Mouse (Mus musculus): ENCODE data around the gene Snap47. TPM values are rescaled to one million over a fixed set of nuclear protein-coding genes. Genes with fewer than 3 reads are reported as not detected.

Snap47 gene
- total RNA-seq (2021), result 10 to 100 TPM; 39.1 to 43.4 TPM
- long read RNA-seq, experiment 1, transcript Snap47-201 (5 exons, 1,896 nt), result major isoform, 60 of 69 reads
- long read RNA-seq, experiment 1, partial matches to known transcripts, result 1 of 69 reads
- long read RNA-seq, experiment 1, other reads (novel, unspliced or antisense), result 8 of 69 reads
- long read RNA-seq, experiment 2, transcript Snap47-201 (5 exons, 1,896 nt), result major isoform, 23 of 28 reads
- long read RNA-seq, experiment 2, partial matches to known transcripts, result 1 of 28 reads
- long read RNA-seq, experiment 2, other reads (novel, unspliced or antisense), result 4 of 28 reads

DNA sequence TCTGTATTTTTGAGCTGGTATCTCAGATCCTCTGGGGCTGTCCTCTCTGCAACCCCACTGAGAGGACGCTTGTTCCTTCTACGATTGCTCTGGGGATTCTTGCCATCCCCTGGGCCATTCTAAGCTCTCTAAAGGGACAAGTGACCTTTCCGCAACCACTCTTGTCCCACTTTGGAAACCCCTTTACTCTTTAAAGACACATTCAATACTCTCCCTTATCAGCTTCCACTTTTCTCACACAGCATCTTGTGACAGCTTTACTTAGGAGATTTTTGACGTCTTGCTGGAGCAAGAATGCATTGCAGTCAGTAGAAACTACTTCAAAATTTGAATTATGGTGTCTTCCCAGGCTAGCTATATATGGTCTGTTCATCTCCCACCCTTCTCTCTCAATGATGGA, at the start of gene Snap47:
Gene Snap47, minus strand, starts transcription at position 101 of the 400 bp plus-strand sequence.
- no peak for DNase-seq

DNA sequence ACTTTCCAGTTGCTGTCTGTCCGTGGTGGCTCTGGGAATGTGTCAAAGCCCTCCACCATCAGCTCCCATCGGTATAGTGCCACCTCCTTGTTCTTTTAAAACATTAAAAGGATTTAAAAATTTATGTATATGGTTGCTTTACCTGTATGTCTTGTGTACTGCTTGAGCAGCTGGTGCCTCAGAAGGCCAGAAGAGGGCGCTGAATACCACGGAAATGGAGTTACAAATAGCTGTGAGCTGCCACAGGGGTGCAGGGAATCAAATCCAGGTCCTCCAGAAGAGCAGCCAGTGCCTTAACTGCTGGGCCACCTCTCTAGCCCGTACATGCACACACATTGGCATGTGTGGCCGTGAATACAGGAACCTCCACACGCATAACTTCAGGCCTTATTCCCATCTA, 46.8 kb upstream of the Snap47 start:
- DNase-seq, result no peak

DNA sequence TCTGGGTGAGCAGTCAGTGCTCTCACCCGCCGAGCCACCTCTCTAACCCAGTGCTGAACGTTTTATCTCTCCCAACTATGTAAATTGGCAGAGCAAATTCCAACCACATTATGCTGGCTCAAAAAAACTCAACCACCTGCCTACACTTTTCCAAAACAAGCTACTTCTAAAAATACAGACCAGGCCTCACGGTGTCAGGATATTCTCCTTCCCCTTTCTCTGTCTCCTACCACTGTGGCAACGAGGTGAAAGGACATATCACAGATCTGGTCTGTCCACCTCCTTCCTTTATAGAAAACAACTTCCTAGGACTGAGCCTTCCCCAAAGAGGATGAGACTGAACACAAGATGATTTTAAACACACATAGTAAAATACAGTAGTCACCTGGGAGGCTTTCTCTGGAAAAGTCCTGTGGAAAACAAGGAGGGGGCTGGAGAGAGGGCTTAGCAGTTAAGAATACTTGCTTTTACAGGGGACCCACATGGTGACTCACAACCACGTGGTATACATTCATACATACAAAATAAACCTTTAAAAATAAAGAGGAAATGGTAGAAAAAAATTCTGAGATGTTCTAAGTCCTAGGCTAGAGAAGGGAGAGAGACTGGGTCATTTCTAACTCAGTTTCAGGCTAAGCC, 45.8 kb upstream of the Snap47 start:
- DNase-seq, result no peak

DNA sequence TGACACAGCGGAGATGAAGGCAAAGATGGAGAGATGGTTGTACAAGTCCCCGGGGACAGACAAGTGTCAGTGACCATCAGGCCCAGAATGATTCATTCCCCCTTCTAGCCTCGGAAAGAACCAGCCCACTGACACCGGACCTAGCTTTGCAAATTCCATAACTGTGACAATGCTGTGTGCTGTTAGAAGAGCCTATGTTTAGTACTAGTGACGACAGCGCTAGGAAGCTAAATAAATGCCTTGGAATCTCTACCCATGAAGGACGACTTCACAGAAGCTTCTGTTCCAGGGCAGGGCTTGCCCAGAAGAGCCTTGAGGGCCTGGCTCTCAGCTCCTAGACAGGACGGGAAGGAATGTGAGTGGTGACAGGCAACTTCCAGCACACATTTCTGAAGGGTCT, 35.2 kb upstream of the Snap47 start:
- DNase-seq, result no peak

DNA sequence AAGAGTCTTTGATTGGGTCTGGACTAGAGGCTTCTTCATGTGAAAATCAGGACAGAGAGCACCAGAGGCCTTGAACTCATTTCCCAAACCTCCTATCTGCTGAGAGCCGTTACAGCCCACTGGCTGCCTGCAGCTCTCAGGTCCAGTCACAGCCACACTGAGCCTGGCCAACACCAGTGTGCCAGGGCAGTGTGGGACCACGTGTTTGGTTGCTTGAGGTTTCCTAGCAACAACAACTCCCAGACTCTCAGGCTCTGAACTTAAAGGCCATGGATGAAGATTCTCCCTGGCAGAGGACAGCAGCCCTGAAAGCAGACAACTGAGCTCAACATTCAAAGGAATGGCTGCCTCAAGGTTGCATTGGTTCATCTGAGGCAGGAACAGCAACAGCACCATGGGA, 34.7 kb upstream of the Snap47 start:
- DNase-seq, result peak in 1 of 2 experiments; percentile 22

DNA sequence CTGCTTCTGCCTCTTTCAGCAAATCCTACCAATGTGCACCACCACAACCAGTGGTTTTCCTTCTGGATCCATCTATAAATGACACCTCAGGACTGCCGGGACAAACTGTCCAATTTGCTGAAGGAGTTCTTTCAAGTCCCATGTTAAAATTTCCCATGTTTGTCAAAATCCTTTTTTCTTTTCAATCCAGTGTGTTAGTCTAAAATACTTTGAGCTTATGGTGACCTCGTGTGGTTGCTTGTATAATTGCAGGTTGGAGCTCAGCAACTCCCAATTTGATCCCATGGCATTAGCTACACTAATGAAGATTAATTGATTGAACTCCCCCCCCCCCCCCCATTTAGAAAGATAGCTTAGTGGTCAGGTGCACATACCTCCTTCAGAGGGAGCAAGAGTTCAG, 32.2 kb upstream of the Snap47 start:
- peak; percentile 53 to 77 for DNase-seq

DNA sequence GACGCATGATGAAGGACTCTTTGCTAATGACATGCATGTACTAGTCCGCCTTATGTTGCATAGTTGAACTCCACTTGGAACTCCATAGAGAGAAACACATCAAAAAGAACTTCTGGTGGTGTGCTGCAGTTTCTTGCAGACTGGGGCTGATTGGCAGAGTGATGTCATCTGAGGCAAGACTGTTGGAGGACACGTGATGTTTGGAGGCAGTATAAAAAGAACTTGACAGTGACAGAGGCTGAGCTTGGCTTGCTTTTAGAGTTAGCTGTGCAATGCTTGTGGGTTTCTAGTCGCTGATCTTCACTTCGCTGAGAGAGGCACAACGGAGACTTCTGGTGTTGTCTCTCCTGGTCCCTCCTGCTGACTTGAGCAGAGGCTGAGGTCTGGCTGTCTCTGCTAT, 26.3 kb upstream of the Snap47 start:
- no peak for DNase-seq

DNA sequence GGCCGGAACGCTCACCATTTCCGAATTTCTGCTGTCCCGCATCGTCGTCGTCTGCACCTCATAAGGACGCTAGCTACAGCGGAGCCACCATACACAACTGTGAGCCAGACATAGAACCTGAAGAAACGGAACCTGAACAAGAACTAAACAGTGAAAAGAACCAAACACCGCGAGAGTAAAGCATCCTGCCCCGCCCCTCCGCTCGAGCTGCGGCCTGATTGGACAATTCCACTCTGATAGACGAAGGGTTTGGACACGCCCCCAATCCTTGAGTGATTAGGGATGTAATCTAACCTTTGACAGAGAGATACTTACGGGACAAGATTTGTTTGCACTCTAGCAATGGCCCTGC, 21.3 kb upstream of the Snap47 start, which contains the start of gene Zfp867:
Gene Zfp867, minus strand, starts transcription at position 149 of the 352 bp plus-strand sequence.
- peak; percentile 89 to 92 for DNase-seq

DNA sequence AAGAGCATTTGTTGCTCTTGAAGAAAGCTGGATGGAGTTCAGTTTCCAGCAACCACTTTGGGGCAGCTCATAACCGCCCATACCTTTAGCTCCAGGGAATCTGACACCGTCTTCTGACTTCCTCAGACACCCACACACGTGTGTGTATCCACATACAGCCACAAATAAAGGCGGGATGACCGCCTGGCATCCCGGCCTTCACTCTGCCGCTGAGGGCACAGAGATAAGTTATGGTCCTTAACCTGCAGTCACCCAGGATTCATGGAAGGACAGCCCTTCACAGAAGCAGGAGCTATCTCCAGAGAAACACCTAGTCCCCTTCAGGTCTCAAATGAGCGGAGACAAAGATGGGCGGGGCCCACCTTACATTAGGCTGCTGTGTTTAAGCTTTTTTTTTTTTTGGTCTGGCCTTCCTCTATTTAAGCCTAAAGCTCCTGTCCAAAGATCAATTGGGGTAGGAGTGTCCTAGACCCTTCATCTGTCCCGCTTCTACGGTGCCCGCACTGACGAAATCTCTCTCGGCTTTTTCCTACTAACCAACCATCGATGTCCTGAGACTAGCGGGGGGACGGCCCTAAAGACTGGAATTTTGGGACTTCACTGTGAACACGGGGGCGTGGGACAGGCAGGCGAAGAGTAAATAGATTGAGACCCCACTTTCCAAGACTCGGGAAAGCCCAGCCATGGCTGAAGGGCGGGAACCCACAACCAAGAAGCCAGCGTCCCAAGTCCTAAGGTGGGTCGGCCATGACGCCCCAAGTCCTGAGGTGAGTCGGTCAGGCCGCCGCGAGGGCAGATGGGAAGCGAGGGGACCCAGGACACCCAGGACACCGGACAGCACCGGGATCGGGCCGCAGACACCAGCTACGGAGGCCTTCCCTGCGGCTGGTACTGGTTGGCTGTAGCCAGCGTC, 20.7 kb upstream of the Snap47 start:
- DNase-seq, result peak in 1 of 2 experiments; percentile 36

DNA sequence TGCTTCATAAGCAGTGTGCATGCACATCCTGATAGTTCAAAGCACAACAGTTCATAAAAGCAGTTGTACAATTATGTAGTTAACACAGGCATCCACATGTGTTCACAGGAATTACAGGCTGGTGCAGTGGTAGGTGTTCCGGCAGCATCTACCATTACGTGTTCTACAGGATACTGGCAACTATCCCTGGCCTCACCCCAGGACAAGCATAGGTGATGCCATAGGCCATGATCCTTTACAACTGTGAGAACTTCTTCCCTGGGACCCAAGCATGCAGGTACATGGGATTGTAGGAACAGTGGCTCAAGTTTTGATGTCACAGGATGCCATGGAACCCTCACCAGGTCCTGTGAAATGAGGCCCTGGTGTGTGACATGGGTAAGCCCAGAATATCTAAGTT, 9.5 kb upstream of the Snap47 start:
- no peak for DNase-seq

DNA sequence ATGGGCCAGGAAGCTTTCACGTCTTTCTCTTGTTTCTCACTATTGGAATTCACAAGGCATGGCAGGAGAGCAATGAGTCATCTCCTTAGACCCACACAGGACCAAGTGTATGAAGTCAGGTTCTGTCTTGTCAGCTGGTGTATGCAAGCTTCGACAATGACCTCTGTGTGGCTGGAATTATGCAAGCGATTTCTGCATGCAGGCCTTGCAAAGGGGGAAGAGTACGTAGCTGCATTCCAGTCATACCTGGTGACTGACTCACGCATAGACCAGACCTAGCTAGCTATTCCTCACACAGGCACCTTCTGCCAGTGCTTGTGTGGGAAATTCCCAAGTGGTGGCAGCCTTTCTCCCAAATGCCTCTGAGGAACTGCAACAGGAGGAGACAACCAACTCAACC, 8.0 kb upstream of the Snap47 start:
- DNase-seq, result peak; percentile 65 to 80

DNA sequence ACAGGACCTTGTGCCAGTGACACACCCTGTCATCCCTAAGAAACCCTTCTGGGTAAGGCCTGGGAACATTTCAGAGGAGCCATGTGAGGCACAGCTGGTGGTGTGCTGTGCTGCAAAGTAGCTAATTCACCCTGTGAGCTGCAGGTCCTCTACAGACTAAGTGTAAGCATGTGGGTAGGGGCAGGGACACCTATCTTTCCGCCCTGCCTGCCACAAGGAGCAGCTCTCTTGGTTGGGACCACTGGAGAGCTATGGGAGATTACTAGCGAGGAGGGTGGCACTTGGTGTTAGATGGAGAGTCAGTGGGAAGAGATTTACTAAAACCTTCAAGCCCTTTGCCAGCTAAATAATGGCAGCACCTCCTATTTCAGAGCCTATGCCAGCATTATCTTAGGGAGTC, 5.9 kb upstream of the Snap47 start:
- no peak for DNase-seq

DNA sequence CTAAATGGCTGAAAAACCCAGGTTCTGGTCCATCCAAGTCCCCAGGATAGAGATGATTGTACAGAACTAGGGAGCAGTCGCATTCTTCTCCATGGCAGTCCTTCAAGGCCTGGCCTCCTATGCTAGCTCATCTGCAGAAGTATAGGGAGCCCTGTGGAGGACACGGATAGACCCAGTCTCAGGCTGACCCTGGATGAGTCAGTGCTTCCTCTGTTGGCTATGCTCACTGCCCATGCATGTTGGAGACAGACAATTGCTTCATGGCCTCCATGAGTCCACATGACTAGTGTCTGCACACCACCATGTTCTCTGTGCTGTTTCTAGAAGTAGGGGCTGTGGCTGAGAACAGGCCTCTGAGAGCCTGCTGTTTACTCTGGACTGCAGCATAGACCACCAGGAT, 5.4 kb upstream of the Snap47 start:
- DNase-seq, result no peak

DNA sequence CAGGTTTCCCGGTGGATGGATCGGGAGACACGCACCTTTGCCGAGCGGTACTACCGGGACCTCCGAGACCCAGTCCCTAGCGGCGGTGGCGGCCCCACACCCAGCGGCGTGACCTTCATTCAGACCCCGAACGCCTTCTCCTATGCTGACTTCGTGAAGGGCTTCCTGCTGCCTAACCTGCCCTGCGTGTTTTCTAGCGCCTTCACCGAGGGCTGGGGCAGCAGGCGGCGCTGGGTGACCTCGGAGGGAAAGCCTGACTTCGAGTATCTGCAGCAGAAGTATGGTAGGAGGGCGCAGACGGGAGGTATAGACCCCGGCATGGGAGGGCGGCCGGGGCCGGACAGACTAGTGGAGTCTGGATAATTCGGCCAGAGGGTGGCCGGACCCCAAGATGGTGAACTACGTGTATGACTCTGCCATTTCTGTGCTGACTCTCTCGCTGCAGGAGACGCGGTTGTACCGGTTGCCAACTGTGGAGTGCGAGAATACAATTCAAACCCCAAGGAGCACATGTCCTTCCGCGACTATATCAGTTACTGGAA, 685 bp downstream of the Snap47 start:
- DNase-seq, result no peak

DNA sequence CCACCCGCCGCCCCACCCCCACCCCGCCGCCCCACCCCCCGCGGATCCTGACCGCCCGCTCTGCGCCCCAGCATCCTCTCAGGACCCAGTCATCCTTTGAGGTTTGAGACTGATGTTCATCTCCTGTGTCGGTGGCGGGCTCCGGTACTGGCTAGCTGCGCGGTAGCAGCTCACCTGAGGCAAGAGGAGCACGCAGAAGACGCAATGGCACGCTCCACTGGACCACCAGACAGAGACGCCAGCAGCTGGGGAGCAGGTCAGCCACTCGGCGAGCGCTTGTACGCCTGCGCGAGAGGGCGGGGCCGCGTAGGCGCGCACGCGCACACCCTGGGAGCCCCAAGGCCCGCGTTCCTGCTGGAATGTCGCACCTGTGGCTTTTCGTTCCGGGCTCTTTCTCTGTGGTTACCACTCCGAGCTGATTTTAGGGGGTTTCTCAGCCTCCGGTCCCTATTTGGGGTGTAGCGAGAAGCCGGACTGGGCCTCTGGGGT, 1.2 kb downstream of the Snap47 start, which contains the start of gene Jmjd4:
Gene Jmjd4, plus strand, starts transcription at position 305 of the 489 bp plus-strand sequence.
- DNase-seq, result peak; percentile 94 to 95

DNA sequence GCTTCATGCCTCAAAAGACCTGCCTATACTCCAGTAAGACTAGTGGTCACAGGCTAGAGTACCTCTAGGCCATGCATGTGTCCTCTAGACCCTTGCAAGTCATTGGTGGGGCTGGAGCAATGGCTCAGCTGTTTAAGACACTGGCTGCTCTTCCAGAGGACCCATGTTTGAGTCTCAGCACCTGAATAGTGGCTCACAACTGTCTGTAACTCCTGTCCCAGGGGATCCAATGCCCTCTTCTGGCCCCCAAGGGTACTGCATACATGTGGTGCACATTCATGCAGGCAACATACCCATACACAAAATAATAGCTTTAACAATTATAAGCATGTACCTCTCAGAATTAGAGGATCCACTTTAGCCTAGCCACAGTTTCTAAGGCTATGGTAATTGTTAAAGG, 7.9 kb downstream of the Snap47 start:
- DNase-seq, result no peak

DNA sequence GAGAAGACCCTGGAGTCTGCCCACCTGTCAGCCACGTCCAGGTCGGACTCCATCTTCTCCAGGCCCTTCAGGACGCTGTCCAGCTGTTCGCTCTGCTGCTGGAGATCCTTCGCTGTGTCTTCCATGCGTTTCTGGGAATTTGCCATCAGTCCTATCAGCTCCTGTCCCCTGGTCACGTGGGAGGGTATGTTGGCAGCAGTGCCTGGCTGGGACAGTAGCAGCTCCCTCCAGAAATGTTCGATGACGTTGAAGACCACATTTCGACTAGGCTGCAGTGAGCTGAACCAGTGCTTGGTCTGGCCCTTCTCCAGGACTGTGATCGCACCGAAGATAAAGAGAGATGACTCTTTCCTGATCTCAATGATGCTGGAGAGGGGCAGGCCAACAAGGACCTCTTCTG, 13.0 kb downstream of the Snap47 start:
- peak in 1 of 2 experiments; percentile 22 for DNase-seq

DNA sequence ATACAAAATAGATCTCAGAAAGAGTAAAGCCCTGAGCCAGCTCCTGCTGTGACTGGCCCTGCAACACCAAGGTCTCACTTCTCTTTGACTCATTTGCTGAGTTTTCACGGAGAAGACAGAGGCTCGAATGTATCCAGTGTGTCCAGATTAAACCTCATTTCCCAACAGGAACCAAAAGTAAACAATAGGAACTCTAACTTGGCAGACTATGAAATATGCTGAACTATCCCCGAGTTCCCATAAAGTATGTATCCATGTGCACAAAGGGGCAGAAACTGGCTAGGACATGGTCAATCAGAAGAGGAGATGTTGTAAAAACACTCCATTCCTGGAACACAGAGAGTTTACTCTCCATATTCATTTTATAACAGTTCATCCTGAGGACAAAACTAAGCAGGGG, 18.7 kb downstream of the Snap47 start:
- no peak for DNase-seq

DNA sequence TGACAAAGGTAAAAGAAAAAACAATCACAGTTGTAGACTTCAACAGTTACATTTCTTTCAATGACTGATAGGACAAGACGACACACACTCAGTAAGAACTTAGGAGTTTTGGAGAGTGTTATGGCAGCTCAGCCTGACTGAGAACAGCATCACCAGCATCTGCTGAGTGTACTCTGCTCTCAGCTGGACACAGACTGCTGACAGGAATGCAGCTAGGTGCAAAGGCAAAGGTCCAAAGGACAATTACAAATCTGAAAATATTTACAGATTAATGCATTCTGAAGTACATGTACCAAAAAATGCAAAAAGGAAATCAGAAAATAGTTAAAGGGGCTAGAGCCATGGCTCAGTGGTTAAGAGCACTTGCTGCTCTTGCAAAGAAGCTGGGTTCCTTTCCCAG, 21.0 kb downstream of the Snap47 start:
- no peak for DNase-seq

DNA sequence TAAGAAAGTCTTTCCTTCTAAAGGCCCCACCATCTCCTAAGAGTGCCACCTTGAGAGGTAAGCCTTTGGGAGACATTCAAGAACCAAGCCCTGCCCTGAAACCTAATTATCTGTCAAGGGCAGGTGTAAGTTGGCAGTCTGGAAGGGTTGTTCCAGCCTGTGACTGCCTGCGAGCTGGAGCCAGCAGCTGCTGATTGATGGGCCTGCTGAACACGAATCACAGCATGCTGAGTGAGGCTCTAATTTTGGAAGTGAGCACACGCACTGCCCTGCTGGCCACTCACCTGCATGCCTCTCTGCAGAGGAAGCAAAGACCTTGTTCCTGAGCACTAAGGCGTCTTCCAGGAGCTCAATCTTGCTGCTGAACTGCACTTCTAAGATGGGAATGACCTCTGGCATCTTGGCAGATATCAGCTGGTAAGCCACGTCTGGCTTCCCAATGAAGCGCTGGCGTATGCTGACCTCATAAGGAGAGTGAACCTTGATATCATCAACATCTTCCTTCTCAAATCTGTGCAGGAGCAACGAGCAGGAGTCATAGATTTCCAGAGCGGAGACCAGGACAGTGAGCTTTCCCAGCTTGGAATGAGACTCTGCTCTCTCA, 22.8 kb downstream of the Snap47 start:
- peak; percentile 31 to 60 for DNase-seq

DNA sequence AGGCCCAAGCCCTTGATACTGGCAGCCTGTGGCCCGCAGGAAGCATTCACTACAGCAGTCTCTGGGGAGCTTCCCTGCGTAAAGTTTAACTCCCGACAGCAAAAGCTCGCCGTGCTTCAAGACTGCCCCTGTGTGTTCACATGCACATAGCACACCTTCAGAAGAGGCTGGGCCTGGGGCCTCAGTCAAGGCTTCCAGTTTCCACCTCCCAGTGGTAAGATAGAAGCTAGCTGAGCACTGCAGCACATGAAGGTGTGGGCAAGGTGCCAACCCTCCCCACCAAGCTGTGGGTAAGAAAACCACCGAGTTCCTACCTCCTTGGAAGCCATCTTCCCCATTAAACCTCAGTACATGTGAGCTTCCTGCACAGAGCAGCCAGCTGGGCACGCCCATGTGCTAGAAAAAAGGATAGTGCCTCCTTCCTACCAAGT, 25.3 kb downstream of the Snap47 start:
- no peak for DNase-seq

DNA sequence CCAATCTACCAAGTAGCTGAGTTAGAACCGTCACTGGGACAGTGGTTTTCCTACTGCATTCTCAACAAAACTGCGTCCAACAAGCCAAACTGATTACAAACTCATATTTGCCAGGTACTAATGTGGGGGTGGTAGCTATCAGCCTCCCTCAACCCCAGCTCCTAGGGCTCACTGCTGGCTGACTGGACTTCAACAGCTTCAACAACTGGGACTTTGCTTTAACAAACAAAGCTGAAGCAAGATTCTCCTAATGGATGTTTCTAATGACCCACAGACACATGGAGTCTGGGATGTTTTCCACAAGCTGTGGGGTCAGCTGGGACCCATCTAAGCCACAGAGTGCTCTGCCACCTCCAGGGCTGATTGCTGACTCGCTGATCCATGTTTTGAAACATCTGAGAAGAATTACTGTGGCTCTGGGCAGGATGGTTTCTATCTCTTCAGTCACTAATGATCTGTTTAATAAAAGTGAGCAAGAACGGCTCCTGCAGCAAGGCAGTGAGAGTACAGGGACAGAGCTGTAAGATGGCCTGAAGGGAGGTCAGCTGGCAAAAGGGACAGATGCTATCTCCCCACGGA, 27.9 kb downstream of the Snap47 start:
- no peak for DNase-seq

Measured in heart, adult 18-20 months (tissue).